Mouse (Mus musculus): ENCODE data around the gene Cfap77.

- TF ChIP-seq CTCF (IDR thresholded peaks at IDR 0.05; ENCODE audit: control insufficient read depth, insufficient read depth, insufficient read length) (no peak), MYOG (IDR thresholded peaks at IDR 0.05; ENCODE audit: control insufficient read depth, extremely low read depth, insufficient read length) (no peak)
Observed at GRCm38 (mm10) chr2:29076226-29076625, 21.4 kb upstream of the Cfap77 start.
